Mouse (Mus musculus): ENCODE measurements around the gene Hrnr. TPM values are rescaled to one million over a fixed set of nuclear protein-coding genes. Genes with fewer than 3 reads are reported as not detected.

Gene Hrnr
- not detected for total RNA-seq (2023)

DNA sequence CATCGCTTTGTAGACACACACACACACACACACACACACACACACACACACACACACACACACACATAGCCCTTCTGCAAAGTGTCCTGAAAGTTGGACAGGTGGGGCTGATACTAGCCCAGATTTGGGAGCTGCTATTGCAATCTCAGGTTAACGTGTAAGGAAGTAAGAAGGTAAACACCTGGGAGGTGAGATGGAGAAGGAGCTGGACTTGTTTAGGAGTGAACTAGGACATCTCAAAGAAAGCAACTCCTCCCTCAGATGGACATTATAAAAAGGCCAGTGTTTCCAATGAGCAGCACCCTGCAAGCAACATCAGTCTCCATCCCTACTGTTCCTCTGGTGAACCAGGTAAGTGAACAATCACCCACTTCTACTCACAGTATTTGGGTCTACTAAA is at the start of gene Hrnr:
Gene Hrnr, plus strand, starts transcription at position 301 of the 400 bp plus-strand sequence.

DNA sequence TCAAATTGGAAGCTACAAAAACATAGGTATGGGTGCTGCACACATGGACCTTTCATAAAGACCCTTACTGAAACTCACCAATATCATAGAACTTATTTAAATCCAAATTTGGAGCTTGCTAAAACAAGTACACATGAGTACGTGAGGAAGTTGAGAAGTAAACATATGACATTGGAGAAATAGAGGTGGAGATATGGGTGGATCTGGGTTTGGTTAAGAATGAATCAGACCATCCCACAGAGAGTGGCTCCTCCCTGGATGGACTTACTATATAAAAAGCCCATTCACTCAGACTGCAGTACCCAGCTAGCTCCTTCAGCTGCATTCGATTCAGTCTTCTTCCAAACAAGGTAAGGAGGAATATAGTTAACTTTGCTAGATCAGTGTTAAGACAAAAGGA is 46.3 kb upstream of the Hrnr start, which contains the start of gene Flg:
Gene Flg, plus strand, starts transcription at position 301 of the 400 bp plus-strand sequence.

Other genes starting within 250 kb of the Hrnr start
- gene Crnn, start 175.0 kb upstream of the Hrnr start, total RNA-seq (2023) = not detected
- gene Flg2, start 122.5 kb upstream of the Hrnr start, total RNA-seq (2023) = not detected
- gene Flg, start 46.2 kb upstream of the Hrnr start, total RNA-seq (2023) = not detected
- not detected for gene Rptn, start 74.0 kb downstream of the Hrnr start, total RNA-seq (2023)
- not detected for gene Tchh, start 122.6 kb downstream of the Hrnr start, total RNA-seq (2023)
- gene Tchhl1, start 149.0 kb downstream of the Hrnr start, total RNA-seq (2023) = not detected
- 100 to 1,000 TPM; 232 to 245 TPM for gene S100a11, start 200.7 kb downstream of the Hrnr start, total RNA-seq (2023)
- 100 to 1,000 TPM; 194 to 222 TPM for gene S100a10, start 235.3 kb downstream of the Hrnr start, total RNA-seq (2023)

Measured in B cell, adult 67 days (primary cell).